Mouse (Mus musculus): ENCODE results near the gene Rgs3. TPM values are rescaled to one million over a fixed set of nuclear protein-coding genes. Genes with fewer than 3 reads are reported as not detected.
A peak's percentile ranks its signal among the peaks of the same experiment; 100 is the strongest.

Gene Rgs3
- polyA plus RNA-seq, 1 experiment from 2014 or later, result 60.5 TPM

DNA sequence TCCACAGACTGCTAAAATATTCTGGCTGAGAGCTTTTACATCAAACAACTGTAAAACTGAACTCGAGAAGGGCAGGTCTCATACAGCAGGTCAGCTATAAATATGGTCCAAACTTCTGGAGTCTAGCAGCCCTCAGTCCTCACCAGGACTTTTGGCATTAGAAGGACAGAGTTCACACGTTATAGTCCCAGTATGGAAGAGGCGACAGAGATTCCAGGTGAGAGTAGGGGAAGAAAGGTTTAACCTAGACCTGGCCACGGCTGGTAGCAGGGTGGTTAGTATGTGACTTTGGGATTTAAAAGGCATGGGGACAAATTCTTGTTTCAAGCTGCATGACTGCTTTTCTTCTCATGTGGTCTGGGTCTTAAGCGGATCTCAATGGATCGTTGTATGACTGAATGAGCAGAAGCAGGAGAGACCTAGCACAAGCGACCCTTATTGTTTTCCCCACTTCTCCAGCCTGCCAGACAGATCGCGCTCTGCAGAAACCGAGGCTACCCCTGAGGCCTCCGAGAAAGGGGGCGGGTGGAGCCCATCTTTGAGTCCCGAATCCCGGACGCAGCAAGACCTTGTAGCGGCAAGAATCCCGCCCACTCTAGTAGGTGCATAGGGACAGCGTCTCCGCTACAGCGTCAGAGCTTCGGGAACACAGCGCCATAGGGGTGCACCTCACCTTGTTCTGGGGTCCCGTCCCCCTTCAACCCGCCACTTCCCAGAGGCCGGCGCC, 40.4 kb upstream of the Rgs3 start:
- Histone ChIP-seq H3K4me2 (peak overlapping the region; percentile 84), H3K9me3 (replicated peaks) (no peaks in the 10 kb centered on the region), H3K9ac (peak overlapping the region; percentile 83), H3K4me1 (replicated peaks) (peaks cover 50% of the 10 kb centered on the region), H3K4me3 (peak overlapping the region; percentile 74), H3K36me3 (peaks cover 18% of the 10 kb centered on the region), H3K27me3 (replicated peaks) (no peaks in the 10 kb centered on the region), H3K27ac (ENCODE audit: poor library complexity, severe bottlenecking) (peak overlapping the region; percentile 85)
- 3% methylated on average over 26 of the region's 26 CpGs for WGBS
- ATAC-seq (ENCODE audit: insufficient number of reproducible peaks, low FRiP score), result peak; percentile 61

- Histone ChIP-seq H3K9me3 (replicated peaks) (no peaks in the 10 kb centered on the region), H3K4me3 (peak within 1 kb of the TSS; percentile 74), H3K4me2 (peak within 1 kb of the TSS; percentile 84), H3K27me3 (replicated peaks) (no peaks in the 10 kb centered on the region), H3K4me1 (replicated peaks) (peaks cover 52% of the 10 kb centered on the region), H3K27ac (ENCODE audit: poor library complexity, severe bottlenecking) (peak within 1 kb of the TSS; percentile 85), H3K36me3 (peaks cover 18% of the 10 kb centered on the region), H3K9ac (peak within 1 kb of the TSS; percentile 83)
- under 1% methylated on average over 37 of the region's 37 CpGs for WGBS
- peak; percentile 88 for ATAC-seq (ENCODE audit: insufficient number of reproducible peaks, low FRiP score)
Observed at GRCm38 (mm10) chr4:62519849-62520233, 39.8 kb upstream of the Rgs3 start, which contains the start of gene Alad. Gene Alad, minus strand, starts transcription at chr4:62519918.

DNA sequence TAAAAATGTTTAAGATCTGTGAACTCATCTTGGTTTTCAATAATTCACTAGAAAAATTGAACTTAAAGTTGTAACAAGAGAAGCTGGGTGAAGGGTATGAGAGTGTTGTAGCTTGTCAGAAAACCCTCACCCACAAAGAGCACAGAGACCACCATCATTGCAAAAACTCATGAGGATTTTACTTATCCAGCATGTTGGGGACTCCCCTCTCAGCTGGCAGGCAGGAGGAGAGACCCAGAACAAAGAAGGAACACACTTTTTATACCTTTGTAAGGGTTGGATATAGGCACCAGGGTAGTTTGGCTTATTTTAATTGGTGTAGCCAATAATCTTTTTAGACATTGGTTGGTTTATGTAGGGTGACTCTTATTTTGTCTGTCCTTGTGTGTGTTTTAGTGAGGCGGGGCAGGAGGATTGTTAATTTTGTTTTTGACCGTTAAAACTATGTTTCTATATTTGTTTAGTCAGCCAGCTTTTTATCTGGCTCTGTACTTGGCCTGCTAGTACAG, 38.7 kb upstream of the Rgs3 start:
- Histone ChIP-seq H3K36me3 (peaks cover 18% of the 10 kb centered on the region), H3K4me1 (replicated peaks) (peaks cover 41% of the 10 kb centered on the region), H3K27me3 (replicated peaks) (no peaks in the 10 kb centered on the region), H3K9ac (no peak overlapping the region), H3K4me3 (no peak overlapping the region), H3K4me2 (no peak overlapping the region), H3K9me3 (replicated peaks) (no peaks in the 10 kb centered on the region), H3K27ac (ENCODE audit: poor library complexity, severe bottlenecking) (no peak overlapping the region)
- WGBS, result 87% methylated on average over 2 of the region's 2 CpGs
- ATAC-seq (ENCODE audit: insufficient number of reproducible peaks, low FRiP score), result no peak

DNA sequence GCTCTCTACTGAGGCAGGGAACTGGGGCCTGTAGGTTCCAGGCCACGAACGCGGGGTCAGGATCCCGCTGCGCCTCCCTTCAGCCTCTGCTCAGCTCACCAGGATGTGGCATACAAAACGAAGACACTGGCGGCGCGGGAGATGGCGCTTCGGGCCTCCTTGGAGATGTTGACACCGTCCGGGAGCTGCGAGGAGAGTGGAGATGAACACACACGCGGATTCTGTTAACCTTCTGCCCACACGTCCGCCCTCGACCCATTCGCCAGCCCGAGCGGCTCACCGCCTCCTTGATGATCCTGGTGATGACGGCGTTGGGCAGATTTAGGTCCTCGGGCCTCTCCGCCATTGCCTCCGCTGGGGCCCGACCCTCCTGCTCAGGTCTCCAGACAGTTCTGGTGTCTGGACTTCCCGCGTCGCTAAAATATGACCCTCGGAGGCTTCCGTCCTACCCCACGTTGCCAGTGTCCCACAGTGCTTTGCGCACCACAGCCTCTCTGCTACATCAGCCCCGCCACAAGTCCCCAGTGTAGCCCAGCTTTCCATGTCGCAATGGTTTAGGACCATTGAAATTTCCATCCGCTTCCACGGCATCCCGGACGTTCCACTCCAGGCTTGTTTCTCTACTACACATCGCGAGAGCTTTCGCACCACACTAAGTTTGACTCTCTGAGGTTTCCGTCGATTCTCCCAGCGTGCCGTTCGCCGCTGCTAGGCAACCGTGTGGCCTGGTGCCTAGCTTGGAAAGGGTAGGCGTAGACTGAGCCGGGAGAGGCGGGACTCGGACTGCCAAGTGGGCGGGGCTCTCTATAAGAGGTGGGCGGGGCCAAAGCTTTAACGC, 34.8 kb upstream of the Rgs3 start, which contains the start of the genes Pole3 and 4933430I17Rik:
Gene Pole3, minus strand, starts transcription at position 418 of the 838 bp plus-strand sequence.
Gene 4933430I17Rik, plus strand, starts transcription at position 719 of the 838 bp plus-strand sequence.
- H3K4me2 ChIP-seq, result peak within 1 kb of the TSS; percentile 90
- H3K27ac ChIP-seq (ENCODE audit: poor library complexity, severe bottlenecking), result peak within 1 kb of the TSS; percentile 76
- peak within 1 kb of the TSS; percentile 82 for H3K9ac ChIP-seq
- no peaks in the 10 kb centered on the region for H3K9me3 ChIP-seq (replicated peaks)
- peaks cover 9% of the 10 kb centered on the region for H3K4me1 ChIP-seq (replicated peaks)
- H3K36me3 ChIP-seq, result peaks cover 18% of the 10 kb centered on the region
- under 1% methylated on average over 59 of the region's 59 CpGs for WGBS
- ATAC-seq (ENCODE audit: insufficient number of reproducible peaks, low FRiP score), result peak; percentile 98
- no peaks in the 10 kb centered on the region for H3K27me3 ChIP-seq (replicated peaks)
- H3K4me3 ChIP-seq, result peak within 1 kb of the TSS; percentile 74

DNA sequence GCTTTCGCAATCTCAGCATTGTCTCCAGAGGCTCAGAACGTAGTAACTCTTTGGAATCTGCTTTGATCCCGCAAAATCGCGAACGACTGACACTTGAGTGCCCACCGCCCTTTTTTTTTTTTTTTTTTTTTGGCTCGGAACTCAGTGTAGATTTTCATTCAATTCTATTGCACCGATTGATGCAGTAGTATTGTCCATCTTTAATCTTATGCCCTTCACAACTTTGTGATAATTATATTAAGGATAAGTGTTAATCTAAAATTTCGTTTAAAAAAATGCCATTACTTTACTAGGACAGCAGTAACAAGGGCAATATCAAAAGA, 34.2 kb upstream of the Rgs3 start:
- peak overlapping the region; percentile 41; the same call in 1 of the 2 replicates for H3K4me2 ChIP-seq
- peaks cover 10% of the 10 kb centered on the region for H3K4me1 ChIP-seq (replicated peaks)
- H3K27ac ChIP-seq (ENCODE audit: poor library complexity, severe bottlenecking), result no peak overlapping the region; the same call in 1 of the 2 replicates
- no peaks in the 10 kb centered on the region for H3K27me3 ChIP-seq (replicated peaks)
- H3K9ac ChIP-seq, result 0 out of 2 replicates have a peak overlapping the region, but pooled peaks have one; percentile 82
- ATAC-seq (ENCODE audit: insufficient number of reproducible peaks, low FRiP score), result no peak
- no peaks in the 10 kb centered on the region for H3K9me3 ChIP-seq (replicated peaks)
- 1% methylated on average over 10 of the region's 10 CpGs for WGBS
- H3K4me3 ChIP-seq, result peak overlapping the region; percentile 74
- peaks cover 18% of the 10 kb centered on the region for H3K36me3 ChIP-seq

- peaks cover 18% of the 10 kb centered on the region for H3K4me1 ChIP-seq (replicated peaks)
- H3K4me2 ChIP-seq, result no peak overlapping the region
- H3K4me3 ChIP-seq, result no peak overlapping the region
- 54% methylated on average over 2 of the region's 2 CpGs for WGBS
- no peaks in the 10 kb centered on the region for H3K9me3 ChIP-seq (replicated peaks)
- no peak overlapping the region for H3K27ac ChIP-seq (ENCODE audit: poor library complexity, severe bottlenecking)
- no peak overlapping the region for H3K9ac ChIP-seq
- ATAC-seq (ENCODE audit: insufficient number of reproducible peaks, low FRiP score), result no peak
- no peaks in the 10 kb centered on the region for H3K27me3 ChIP-seq (replicated peaks)
- peaks cover 18% of the 10 kb centered on the region for H3K36me3 ChIP-seq
Observed at GRCm38 (mm10) chr4:62526256-62526655, 33.4 kb upstream of the Rgs3 start.

- Histone ChIP-seq H3K27me3 (replicated peaks) (no peaks in the 10 kb centered on the region), H3K4me1 (replicated peaks) (peaks cover 18% of the 10 kb centered on the region), H3K27ac (ENCODE audit: poor library complexity, severe bottlenecking) (no peak overlapping the region), H3K36me3 (peaks cover 12% of the 10 kb centered on the region), H3K4me2 (no peak overlapping the region), H3K9ac (no peak overlapping the region), H3K9me3 (replicated peaks) (no peaks in the 10 kb centered on the region), H3K4me3 (no peak overlapping the region)
- no peak for ATAC-seq (ENCODE audit: insufficient number of reproducible peaks, low FRiP score)
- 63% methylated on average over 4 of the region's 4 CpGs for WGBS
Observed at GRCm38 (mm10) chr4:62527655-62528054, 32.0 kb upstream of the Rgs3 start.

- H3K27ac ChIP-seq (ENCODE audit: poor library complexity, severe bottlenecking), result no peak overlapping the region
- peaks cover 6% of the 10 kb centered on the region; the same call in 1 of the 2 replicates for H3K9me3 ChIP-seq (replicated peaks)
- no peaks in the 10 kb centered on the region for H3K27me3 ChIP-seq (replicated peaks)
- H3K4me1 ChIP-seq (replicated peaks), result peaks cover 12% of the 10 kb centered on the region
- H3K9ac ChIP-seq, result no peak overlapping the region
- no peak overlapping the region for H3K4me3 ChIP-seq
- 67% methylated on average over 6 of the region's 6 CpGs for WGBS
- no peak overlapping the region for H3K4me2 ChIP-seq
- H3K36me3 ChIP-seq, result no peaks in the 10 kb centered on the region
- ATAC-seq (ENCODE audit: insufficient number of reproducible peaks, low FRiP score), result no peak
Observed at GRCm38 (mm10) chr4:62533729-62534128, 25.9 kb upstream of the Rgs3 start.

DNA sequence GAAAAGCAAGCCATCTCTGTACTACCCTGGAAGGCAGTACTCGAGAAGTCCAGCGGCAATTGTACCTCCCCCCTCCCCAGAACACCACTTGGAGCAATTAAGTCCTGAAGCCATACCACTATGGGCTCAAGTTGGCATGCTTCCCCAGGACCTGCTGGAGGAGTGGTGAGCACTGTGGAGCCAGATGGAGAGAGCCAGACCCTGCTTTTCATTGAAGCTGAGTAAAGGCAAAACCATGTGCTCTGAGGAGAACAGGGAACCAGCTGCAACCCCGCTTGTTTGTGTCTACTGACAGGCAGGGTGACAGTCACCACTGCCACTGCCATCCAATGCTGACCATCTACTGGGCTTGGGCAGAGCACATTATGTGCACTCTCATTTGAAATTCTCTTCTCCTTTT, 17.8 kb upstream of the Rgs3 start:
- H3K4me3 ChIP-seq, result no peak overlapping the region
- no peak for ATAC-seq (ENCODE audit: insufficient number of reproducible peaks, low FRiP score)
- no peak overlapping the region for H3K27ac ChIP-seq (ENCODE audit: poor library complexity, severe bottlenecking)
- WGBS, result 69% methylated on average over 3 of the region's 3 CpGs
- no peak overlapping the region for H3K9ac ChIP-seq
- H3K36me3 ChIP-seq, result no peaks in the 10 kb centered on the region
- H3K27me3 ChIP-seq (replicated peaks), result no peaks in the 10 kb centered on the region
- H3K4me2 ChIP-seq, result no peak overlapping the region
- H3K4me1 ChIP-seq (replicated peaks), result no peaks in the 10 kb centered on the region
- 0 out of 2 replicates have a peak, but pooled peaks cover 2% of the 10 kb centered on the region for H3K9me3 ChIP-seq (replicated peaks)

DNA sequence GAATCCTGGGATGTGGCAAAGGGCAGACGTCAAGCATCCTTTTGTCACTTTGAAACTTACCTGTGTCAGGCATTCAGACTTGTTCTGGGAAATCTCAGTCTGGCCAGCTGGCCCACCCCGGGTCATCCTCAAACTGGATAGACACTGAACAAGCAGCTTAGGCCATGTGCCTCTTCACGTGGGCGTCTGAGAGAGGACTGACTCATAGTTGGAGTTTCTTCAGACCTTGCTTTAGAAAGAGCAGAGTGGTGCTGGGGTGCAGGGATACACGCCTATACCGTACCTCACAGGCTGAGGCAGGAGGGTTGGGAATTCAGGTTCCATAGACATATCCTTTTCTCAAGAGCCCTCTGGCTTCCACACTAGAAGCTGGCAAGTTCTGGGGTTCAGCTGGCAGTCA, 15.9 kb upstream of the Rgs3 start:
- Histone ChIP-seq H3K4me3 (no peak overlapping the region), H3K9ac (no peak overlapping the region), H3K36me3 (no peaks in the 10 kb centered on the region), H3K4me2 (no peak overlapping the region), H3K4me1 (replicated peaks) (no peaks in the 10 kb centered on the region), H3K27me3 (replicated peaks) (no peaks in the 10 kb centered on the region), H3K27ac (ENCODE audit: poor library complexity, severe bottlenecking) (no peak overlapping the region), H3K9me3 (replicated peaks) (0 out of 2 replicates have a peak, but pooled peaks cover 2% of the 10 kb centered on the region)
- WGBS, result 78% methylated on average over 6 of the region's 6 CpGs
- no peak for ATAC-seq (ENCODE audit: insufficient number of reproducible peaks, low FRiP score)

GRCm38 (mm10) chr4:62544801-62545200, 14.8 kb upstream of the Rgs3 start:
- H3K9ac ChIP-seq, result no peak overlapping the region

More at GRCm38 (mm10) chr4:62544801-62545200, 14.8 kb upstream of the Rgs3 start:
- H3K27me3 ChIP-seq (replicated peaks), result no peaks in the 10 kb centered on the region
- H3K36me3 ChIP-seq, result no peaks in the 10 kb centered on the region
- H3K27ac ChIP-seq (ENCODE audit: poor library complexity, severe bottlenecking), result no peak overlapping the region
- 0 out of 2 replicates have a peak, but pooled peaks cover 2% of the 10 kb centered on the region for H3K9me3 ChIP-seq (replicated peaks)
- no peak for ATAC-seq (ENCODE audit: insufficient number of reproducible peaks, low FRiP score)
- H3K4me2 ChIP-seq, result no peak overlapping the region
- H3K4me1 ChIP-seq (replicated peaks), result no peaks in the 10 kb centered on the region
- H3K4me3 ChIP-seq, result no peak overlapping the region

All from heart, embryonic 12.5 days (tissue).